Mouse (Mus musculus) forebrain, embryonic 16.5 days (tissue): ENCODE data around the gene Usp18. TPM values are rescaled to one million over a fixed set of nuclear protein-coding genes. Genes with fewer than 3 reads are reported as not detected.

Experiments
- ATAC-seq: fragments of 200-750 bp; cut with Nextera tagmentation; 2 replicates; pipeline ENCODE4 v1.8.0; 2017; ENCODE audit warnings: mild to moderate bottlenecking, moderate library complexity
- H3K27ac ChIP-seq: fragments of 300-500 bp; sonication (generic); 2 replicates; pipeline ENCODE4 v1.5.1; 2014; ENCODE audit warnings: low read length, control low read depth
- H3K27me3 ChIP-seq: fragments of 300-500 bp; sonication (generic); replicated peaks from 2 replicates; pipeline ENCODE4 v1.6.1; 2014; ENCODE audit warnings: low read length; ENCODE audit not compliant: control insufficient read depth, insufficient read depth
- H3K36me3 ChIP-seq: fragments of 300-500 bp; sonication (generic); 2 replicates; pipeline ENCODE4 v1.6.1; 2014; ENCODE audit not compliant: control insufficient read depth, insufficient read depth
- H3K4me1 ChIP-seq: fragments of 300-500 bp; sonication (generic); replicated peaks from 2 replicates; pipeline ENCODE4 v1.6.1; 2014; ENCODE audit warnings: low read length; ENCODE audit not compliant: control insufficient read depth, insufficient read depth
- H3K4me2 ChIP-seq: fragments of 300-500 bp; sonication (generic); 2 replicates; pipeline ENCODE4 v1.6.1; 2014; ENCODE audit warnings: mild to moderate bottlenecking, low read length, control low read depth
- H3K4me3 ChIP-seq: fragments of 300-500 bp; sonication (generic); replicated peaks from 2 replicates; pipeline ENCODE4 v1.5.1; 2014; ENCODE audit warnings: mild to moderate bottlenecking, low read length, control low read depth
- H3K9ac ChIP-seq: fragments of 300-500 bp; sonication (generic); replicated peaks from 2 replicates; pipeline ENCODE4 v1.6.1; 2014; ENCODE audit warnings: low read depth, low read length, control low read depth
- H3K9me3 ChIP-seq: fragments of 300-500 bp; sonication (generic); 2 replicates; pipeline ENCODE4 v1.6.1; 2016; ENCODE audit warnings: low read length; ENCODE audit not compliant: control insufficient read depth
- WGBS: fragments of 180-500 bp; shearing (Covaris S2); extraction: QIAGEN DNeasy Blood & Tissue Kit; methylation state at CpG from one replicate; pipeline ENCODE4 v1.1.7; 2014; 5-methylcytosine and 5-hydroxymethylcytosine counted together
- polyA plus RNA-seq: library from polyadenylated mRNA; unstranded; fragments of >200 nt; fragmentation: Nextera tagmentation; extraction: Ambion mirVana; gene quantifications from 2 replicates; pipeline ENCODE4 v1.2.1, GENCODE M21; 2015

Gene Usp18
- polyA plus RNA-seq, 1 experiment from 2014 or later: 0.95 TPM

- Histone ChIP-seq H3K4me2 (no peak overlapping the region), H3K9ac (no peak overlapping the region), H3K4me3 (no peak overlapping the region), H3K4me1 (no peaks in the 10 kb centered on the region), H3K27me3 (no peaks in the 10 kb centered on the region), H3K9me3 (no peaks in the 10 kb centered on the region), H3K27ac (no peak overlapping the region), H3K36me3 (no peaks in the 10 kb centered on the region)
- 83% methylated on average over 9 of the region's 9 CpGs for WGBS
- no peak for ATAC-seq
Observed at GRCm38 (mm10) chr6:121304630-121305029, 58.9 kb downstream of the Usp18 start.

DNA sequence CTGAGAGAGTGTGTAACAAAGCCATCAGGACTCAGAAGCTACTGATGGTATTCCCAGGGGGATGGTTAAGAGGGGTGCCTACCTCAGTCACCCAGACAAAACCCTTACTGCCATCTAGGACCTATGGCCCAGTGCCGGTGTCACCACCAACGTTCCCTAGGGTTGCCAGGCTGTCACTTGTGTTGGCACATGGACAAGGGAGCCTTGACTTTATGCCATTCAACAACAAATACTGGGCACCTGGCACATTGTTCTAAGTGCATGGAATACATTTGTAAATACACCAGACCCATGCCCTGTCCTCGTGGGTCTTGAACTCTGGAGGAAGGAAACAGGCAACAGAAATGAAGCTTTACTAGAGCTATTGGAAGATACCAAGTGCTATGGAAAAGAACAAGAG lies 59.9 kb downstream of the Usp18 start:
- no peak for ATAC-seq
- Histone ChIP-seq H3K9me3 (no peaks in the 10 kb centered on the region), H3K4me3 (no peak overlapping the region), H3K4me2 (no peak overlapping the region), H3K27me3 (no peaks in the 10 kb centered on the region), H3K27ac (no peak overlapping the region), H3K4me1 (no peaks in the 10 kb centered on the region), H3K9ac (no peak overlapping the region), H3K36me3 (no peaks in the 10 kb centered on the region)
- WGBS: 90% methylated on average over 3 of the region's 3 CpGs

DNA sequence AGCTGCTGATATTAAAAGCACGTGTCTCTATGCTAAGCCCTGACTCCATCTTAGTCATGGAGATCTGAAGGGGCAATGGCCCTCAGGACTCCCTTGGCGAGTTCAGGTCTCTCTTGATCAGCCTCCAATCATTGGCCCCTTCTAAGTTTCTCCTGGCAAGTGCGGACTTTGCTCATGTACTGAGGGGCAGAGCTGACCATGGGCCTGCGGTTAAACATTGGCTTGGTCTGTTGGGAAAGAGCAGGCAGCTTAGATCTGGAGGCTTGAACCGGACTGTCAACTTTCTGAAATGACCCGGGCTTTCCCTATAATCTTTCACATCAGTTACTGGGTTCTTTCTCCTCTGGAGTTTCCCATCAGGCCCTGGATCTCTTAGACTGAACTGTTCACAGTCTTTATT lies 65.3 kb downstream of the Usp18 start:
- no peaks in the 10 kb centered on the region for H3K27me3 ChIP-seq
- H3K36me3 ChIP-seq: no peaks in the 10 kb centered on the region
- no peaks in the 10 kb centered on the region for H3K9me3 ChIP-seq
- no peak overlapping the region for H3K27ac ChIP-seq
- H3K4me1 ChIP-seq: no peaks in the 10 kb centered on the region
- H3K4me2 ChIP-seq: no peak overlapping the region
- no peak for ATAC-seq
- 87% methylated on average over 6 of the region's 6 CpGs for WGBS
- no peak overlapping the region for H3K9ac ChIP-seq
- H3K4me3 ChIP-seq: no peak overlapping the region

- no peak overlapping the region for H3K4me2 ChIP-seq
- no peaks in the 10 kb centered on the region for H3K4me1 ChIP-seq
- no peak overlapping the region for H3K27ac ChIP-seq
- H3K27me3 ChIP-seq: no peaks in the 10 kb centered on the region
- 70% methylated on average over 6 of the region's 6 CpGs for WGBS
- H3K9ac ChIP-seq: no peak overlapping the region
- ATAC-seq: no peak
- H3K9me3 ChIP-seq: no peaks in the 10 kb centered on the region
- H3K36me3 ChIP-seq: no peaks in the 10 kb centered on the region
- no peak overlapping the region for H3K4me3 ChIP-seq
Observed at GRCm38 (mm10) chr6:121319099-121319498, 73.4 kb downstream of the Usp18 start.

Other genes starting within 250 kb of the Usp18 start
- 27.1 and 35.5 TPM in 2 replicates for gene Mical3, start 114.9 kb upstream of the Usp18 start, polyA plus RNA-seq
- gene Pex26, start 62.2 kb upstream of the Usp18 start, polyA plus RNA-seq: 15.9 and 16.1 TPM in 2 replicates
- gene Tuba8, start 35.2 kb upstream of the Usp18 start, polyA plus RNA-seq: 0.35 TPM in 1 of 2 replicates, not detected in the other
- 24.7 and 33.1 TPM in 2 replicates for gene Slc6a13, start 54.3 kb downstream of the Usp18 start, polyA plus RNA-seq
- gene Slc6a12, start 97.2 kb downstream of the Usp18 start, polyA plus RNA-seq: 0.53 and 0.79 TPM in 2 replicates
- gene Iqsec3, start 227.8 kb downstream of the Usp18 start, polyA plus RNA-seq: 3.9 and 6.2 TPM in 2 replicates